Comparison of ENCODE assay signal across 7 mouse cellular contexts in the genomic region with DNA sequence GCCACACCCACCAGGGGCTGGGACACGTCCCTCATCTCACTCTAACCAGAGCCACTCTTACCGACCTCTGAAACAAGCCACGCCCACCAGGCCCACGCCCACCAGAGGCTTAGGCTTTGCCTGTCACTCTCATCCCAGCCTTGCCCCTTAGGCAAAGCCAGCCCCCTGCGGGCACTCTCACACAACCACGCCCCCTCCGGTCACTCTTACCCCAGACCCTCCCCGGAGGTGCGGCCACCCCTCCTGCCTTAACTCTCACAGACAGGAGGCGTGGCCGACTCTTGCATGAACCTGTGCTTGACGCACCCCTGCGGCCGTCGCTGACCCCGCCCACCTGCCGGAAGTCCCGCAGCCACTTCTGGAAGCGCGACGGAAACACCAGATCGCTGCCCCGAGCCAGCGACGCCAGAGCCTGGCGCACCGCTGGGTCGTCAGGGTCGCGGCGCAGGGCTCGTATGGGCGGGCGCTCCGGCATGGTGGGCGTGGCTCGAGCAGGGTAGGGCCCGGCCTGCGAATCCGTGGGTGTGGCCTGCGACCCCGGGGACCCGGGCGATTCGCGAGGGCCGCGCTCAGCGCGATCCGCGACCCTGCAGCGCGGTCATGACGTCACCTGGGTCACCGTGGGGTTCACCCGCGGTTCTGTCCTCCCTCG. TPM values are rescaled to one million over a fixed set of nuclear protein-coding genes. Genes with fewer than 3 reads are reported as not detected.
DNase-seq lines count a peak whose midpoint lies in the region; ATAC-seq lines count a peak whose summit lies in the region.

No protein-coding gene starts in this region.

- no peaks in the 10 kb centered on the region for H3K27me3 ChIP-seq in embryonic facial prominence, embryonic 11.5 days (ENCODE audit: control insufficient read depth, insufficient read depth, low read length)
- H3K27me3 ChIP-seq in limb, embryonic 11.5 days (ENCODE audit: control insufficient read depth, insufficient read depth, low read length), result no peaks in the 10 kb centered on the region
- no peaks in the 10 kb centered on the region for H3K27me3 ChIP-seq in midbrain, embryonic 14.5 days (ENCODE audit: control insufficient read depth, insufficient read depth, low read length)

- peak overlapping the region; percentile 26 for H3K9ac ChIP-seq in embryonic facial prominence, embryonic 11.5 days (replicated peaks; ENCODE audit: low read length)
- peak overlapping the region; percentile 63 for H3K9ac ChIP-seq in limb, embryonic 11.5 days (ENCODE audit: low read length)
- H3K9ac ChIP-seq in midbrain, embryonic 14.5 days (replicated peaks; ENCODE audit: low read length), result peak overlapping the region; percentile 78

- H3K4me3 ChIP-seq in embryonic facial prominence, embryonic 11.5 days (ENCODE audit: low read depth, low read length), result peak overlapping the region; percentile 63
- peak overlapping the region; percentile 61 for H3K4me3 ChIP-seq in limb, embryonic 11.5 days (ENCODE audit: low read depth, low read length)
- peak overlapping the region; percentile 73 for H3K4me3 ChIP-seq in midbrain, embryonic 14.5 days (replicated peaks; ENCODE audit: low read depth, low read length)

- peak overlapping the region; percentile 85 for H3K27ac ChIP-seq in embryonic facial prominence, embryonic 11.5 days (replicated peaks; ENCODE audit: low read depth, low read length)
- H3K27ac ChIP-seq in limb, embryonic 11.5 days (replicated peaks; ENCODE audit: low read depth, low read length), result peak overlapping the region; percentile 92
- peak overlapping the region; percentile 97 for H3K27ac ChIP-seq in midbrain, embryonic 14.5 days (replicated peaks; ENCODE audit: low read depth, low read length)

- peak; percentile 83 for ATAC-seq in embryonic facial prominence, embryonic 11.5 days (replicated peaks; ENCODE audit: insufficient number of reproducible peaks, low FRiP score, low TSS enrichment, low read depth)
- ATAC-seq in granulocyte monocyte progenitor cell, adult 5-6 weeks (replicated peaks; ENCODE audit: poor library complexity, severe bottlenecking), result peak; percentile 36
- ATAC-seq in limb, embryonic 11.5 days (ENCODE audit: insufficient number of reproducible peaks, low FRiP score, low TSS enrichment, low read depth), result peak; percentile 75
- ATAC-seq in midbrain, embryonic 14.5 days (ENCODE audit: low FRiP score, low TSS enrichment), result peak; percentile 57

- no peaks in the 10 kb centered on the region for H3K4me1 ChIP-seq in embryonic facial prominence, embryonic 11.5 days (ENCODE audit: control insufficient read depth, insufficient read depth, low read length)
- H3K4me1 ChIP-seq in limb, embryonic 11.5 days (ENCODE audit: control insufficient read depth, insufficient read depth, low read length), result no peaks in the 10 kb centered on the region
- H3K4me1 ChIP-seq in midbrain, embryonic 14.5 days (ENCODE audit: control insufficient read depth, insufficient read depth, low read length), result no peaks in the 10 kb centered on the region

- WGBS in embryonic facial prominence, embryonic 11.5 days, result under 1% methylated on average over 59 of the region's 59 CpGs
- 0% methylated on average over 59 of the region's 59 CpGs for WGBS in limb, embryonic 11.5 days
- under 1% methylated on average over 59 of the region's 59 CpGs for WGBS in midbrain, embryonic 14.5 days

- DNase-seq in adrenal gland, postnatal 14 days, result peak; percentile 99
- DNase-seq in embryonic facial prominence, embryonic 11.5 days (ENCODE audit: low spot score), result peak; percentile 93
- DNase-seq in kidney, adult 18-20 months, result peak; percentile 93
- DNase-seq in limb, embryonic 11.5 days (ENCODE audit: low spot score), result peak; percentile 95
- DNase-seq in midbrain, embryonic 14.5 days, result peak; percentile 93
- peak; percentile 91 to 92 for DNase-seq in spleen, adult 18-20 months

- no peaks in the 10 kb centered on the region for H3K36me3 ChIP-seq in embryonic facial prominence, embryonic 11.5 days (replicated peaks; ENCODE audit: control insufficient read depth, insufficient read depth, low read depth, low read length)
- H3K36me3 ChIP-seq in limb, embryonic 11.5 days (ENCODE audit: control insufficient read depth, insufficient read depth, low read length), result no peaks in the 10 kb centered on the region
- H3K36me3 ChIP-seq in midbrain, embryonic 14.5 days (ENCODE audit: control insufficient read depth, insufficient read depth, low read length), result no peaks in the 10 kb centered on the region

- H3K4me2 ChIP-seq in embryonic facial prominence, embryonic 11.5 days (ENCODE audit: low read depth, low read length), result peak overlapping the region; percentile 49
- H3K4me2 ChIP-seq in limb, embryonic 11.5 days (ENCODE audit: low read depth, severe bottlenecking), result peak overlapping the region; percentile 39
- H3K4me2 ChIP-seq in midbrain, embryonic 14.5 days (ENCODE audit: low read length), result peak overlapping the region; percentile 61

- no peaks in the 10 kb centered on the region for H3K9me3 ChIP-seq in embryonic facial prominence, embryonic 11.5 days (replicated peaks; ENCODE audit: control insufficient read depth, low read length)
- H3K9me3 ChIP-seq in limb, embryonic 11.5 days (ENCODE audit: control insufficient read depth, low read length), result no peaks in the 10 kb centered on the region
- H3K9me3 ChIP-seq in midbrain, embryonic 14.5 days (ENCODE audit: control insufficient read depth, low read length), result no peaks in the 10 kb centered on the region

RNA-seq across cellular contexts. Expression of a gene that starts 53.7 kb away (rescaled TPM):
- 89.6 and 104 TPM in 2 replicates for total RNA-seq in adrenal gland, postnatal 14 days (2021)
- 60.1 and 81.1 TPM in 2 replicates for polyA plus RNA-seq in embryonic facial prominence, embryonic 11.5 days (2014; fragmentation: Nextera tagmentation; extraction: Ambion mirVana)
- 26.0 and 34.2 TPM in 2 replicates for total RNA-seq in granulocyte monocyte progenitor cell, adult 5-6 weeks (2014; fragmentation: Nextera tagmentation)
- 14.2 and 16.2 TPM in 2 replicates for total RNA-seq in granulocyte monocyte progenitor cell, adult 5-6 weeks (2017)
- 97.9 and 99.4 TPM in 2 replicates for polyA plus RNA-seq in limb, embryonic 11.5 days (2014; fragmentation: Nextera tagmentation; extraction: Ambion mirVana)
- polyA plus RNA-seq in midbrain, embryonic 14.5 days (2014; fragmentation: Nextera tagmentation; extraction: Ambion mirVana), result 158 and 162 TPM in 2 replicates

Comparison
In these comparisons a context has a peak if more than half of its experiments do, and no peak if none do; other contexts are left out.
1. Peak in every context shown above with its lines: DNase-seq, ATAC-seq, H3K4me3 ChIP-seq and H3K27ac ChIP-seq.
2. H3K9ac ChIP-seq: peak in every context shown above with its lines; median percentile 78 in midbrain, embryonic 14.5 days; 63 in limb, embryonic 11.5 days; 26 in embryonic facial prominence, embryonic 11.5 days.